Comparison of ENCODE assay signal across 8 mouse cellular contexts in the genomic region with DNA sequence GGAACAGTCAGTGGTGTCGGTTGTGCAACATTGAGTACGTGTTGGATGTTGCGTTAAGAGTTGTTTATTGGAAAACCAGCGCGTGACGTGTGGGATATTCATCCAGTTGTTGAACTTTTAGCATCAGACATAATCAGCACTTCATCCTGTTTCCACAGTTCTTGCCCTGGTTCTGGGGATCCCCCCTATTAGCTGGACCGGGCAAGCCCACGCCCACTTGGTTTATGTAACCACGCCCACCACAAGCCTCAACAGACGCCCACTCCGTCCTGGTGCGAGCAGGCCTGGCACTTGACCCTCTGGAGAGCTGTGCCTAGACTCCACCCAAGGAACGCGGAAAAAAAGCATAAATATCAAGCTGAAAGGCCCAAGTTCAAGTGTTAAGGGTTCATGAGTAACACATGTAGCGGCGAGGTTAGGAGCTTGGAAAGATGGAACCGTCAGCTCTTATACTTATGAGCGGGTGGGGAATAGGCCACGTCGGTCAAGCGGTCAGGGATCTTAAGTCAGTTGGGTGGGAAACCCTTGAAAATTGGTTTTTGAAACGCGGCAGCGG. TPM values are rescaled to one million over a fixed set of nuclear protein-coding genes. Genes with fewer than 3 reads are reported as not detected.
DNase-seq lines count a peak whose midpoint lies in the region; ATAC-seq and TF ChIP-seq lines count a peak whose summit lies in the region.

No protein-coding gene starts in this region.

- H3K79me2 ChIP-seq in MEL (ENCODE audit: control insufficient read depth, insufficient read depth, low read length, poor library complexity) = peaks cover 33% of the 10 kb centered on the region

- no peaks in the 10 kb centered on the region for H3K9me3 ChIP-seq in MEL (replicated peaks; ENCODE audit: insufficient read depth, low read length)
- no peaks in the 10 kb centered on the region for H3K9me3 ChIP-seq in forebrain, embryonic 11.5 days (ENCODE audit: control insufficient read depth, low read length)
- no peaks in the 10 kb centered on the region for H3K9me3 ChIP-seq in limb, embryonic 11.5 days (ENCODE audit: control insufficient read depth, low read length)
- H3K9me3 ChIP-seq in midbrain, embryonic 10.5 days (replicated peaks) = no peaks in the 10 kb centered on the region

- peak overlapping the region; percentile 96 for H3K4me2 ChIP-seq in forebrain, embryonic 11.5 days (ENCODE audit: low read depth, low read length, severe bottlenecking)
- peak overlapping the region; percentile 71 for H3K4me2 ChIP-seq in limb, embryonic 11.5 days (ENCODE audit: low read depth, severe bottlenecking)

- TF ChIP-seq POLR2A in MEL (IDR thresholded peaks at IDR 0.05; ENCODE audit: control insufficient read depth in 1 of 2, insufficient read depth in 1 of 2, low read depth in 1 of 2, low read length in 2 of 2, poor library complexity in 1 of 2) = no peak; a peak in 1 of 4 replicates
- TF ChIP-seq POLR2A in brain, embryonic 14.5 days (IDR thresholded peaks at IDR 0.05; ENCODE audit: borderline replicate concordance, extremely low read depth, insufficient read depth, insufficient read length, poor library complexity, severe bottlenecking) = no peak

- H3K27ac ChIP-seq in MEL (ENCODE audit: control insufficient read depth, low read depth, low read length) = peak overlapping the region; percentile 56
- H3K27ac ChIP-seq in forebrain, embryonic 11.5 days (ENCODE audit: low read depth, low read length) = peak overlapping the region; percentile 63; the same call in 1 of the 2 replicates
- peak overlapping the region; percentile 30; the same call in 1 of the 2 replicates for H3K27ac ChIP-seq in limb, embryonic 11.5 days (replicated peaks; ENCODE audit: low read depth, low read length)
- H3K27ac ChIP-seq in midbrain, embryonic 10.5 days (replicated peaks) = peak overlapping the region; percentile 90

- DNase-seq in MEL (ENCODE audit: low read depth, low spot score) = peak; percentile 62
- peak; percentile 50 for DNase-seq in brain, embryonic 14.5 days (ENCODE audit: low read depth)
- DNase-seq in forebrain, embryonic 11.5 days (ENCODE audit: low spot score) = peak; percentile 72
- DNase-seq in heart, postnatal 4 days = peak; percentile 71
- peak; percentile 63 for DNase-seq in limb, embryonic 11.5 days (ENCODE audit: low spot score)
- peak; percentile 58 for DNase-seq in midbrain, embryonic 10.5 days (ENCODE audit: low spot score)
- peak; percentile 66 for DNase-seq in splenic B cell, adult 2 months (ENCODE audit: low read depth, low spot score)
- no peak for DNase-seq in right cerebral cortex, adult 18-20 months

- ATAC-seq in forebrain, embryonic 11.5 days (replicated peaks; ENCODE audit: low FRiP score) = peak; percentile 26
- ATAC-seq in limb, embryonic 11.5 days (ENCODE audit: insufficient number of reproducible peaks, low FRiP score, low TSS enrichment, low read depth) = peak; percentile 9

- no peak for TF ChIP-seq EP300 in MEL (IDR thresholded peaks at IDR 0.05; ENCODE audit: low read depth in 1 of 2, low read length in 2 of 2)

- H3K9ac ChIP-seq in MEL (ENCODE audit: control insufficient read depth, low read depth, low read length, poor library complexity, severe bottlenecking) = peak overlapping the region; percentile 61
- H3K9ac ChIP-seq in forebrain, embryonic 11.5 days (ENCODE audit: low read length) = peak overlapping the region; percentile 50; the same call in 1 of the 2 replicates
- peak overlapping the region; percentile 49 for H3K9ac ChIP-seq in limb, embryonic 11.5 days (ENCODE audit: low read length)

- no peaks in the 10 kb centered on the region for H3K27me3 ChIP-seq in MEL (ENCODE audit: control insufficient read depth in 1 of 2, insufficient read depth in 2 of 2, low read length in 2 of 2)
- no peaks in the 10 kb centered on the region for H3K27me3 ChIP-seq in forebrain, embryonic 11.5 days (ENCODE audit: control insufficient read depth, insufficient read depth, low read length)
- H3K27me3 ChIP-seq in limb, embryonic 11.5 days (ENCODE audit: control insufficient read depth, insufficient read depth, low read length) = no peaks in the 10 kb centered on the region
- H3K27me3 ChIP-seq in midbrain, embryonic 10.5 days (ENCODE audit: low read depth, poor library complexity, severe bottlenecking) = no peaks in the 10 kb centered on the region
- H3K27me3 ChIP-seq in splenic B cell, adult 2 months (ENCODE audit: control insufficient read depth, insufficient read depth, low read length, poor library complexity, severe bottlenecking) = no peaks in the 10 kb centered on the region

- no peaks in the 10 kb centered on the region for H3K36me3 ChIP-seq in MEL (ENCODE audit: control insufficient read depth in 1 of 2, insufficient read depth in 2 of 2, low read length in 2 of 2)
- H3K36me3 ChIP-seq in forebrain, embryonic 11.5 days (ENCODE audit: control insufficient read depth, insufficient read depth, low read length) = no peaks in the 10 kb centered on the region
- peaks cover 12% of the 10 kb centered on the region for H3K36me3 ChIP-seq in limb, embryonic 11.5 days (ENCODE audit: control insufficient read depth, insufficient read depth, low read length)
- peaks cover 41% of the 10 kb centered on the region for H3K36me3 ChIP-seq in midbrain, embryonic 10.5 days
- peaks cover 3% of the 10 kb centered on the region for H3K36me3 ChIP-seq in splenic B cell, adult 2 months (ENCODE audit: control insufficient read depth, insufficient read depth, low read length, poor library complexity, severe bottlenecking)

- peak overlapping the region; percentile 61 to 69 for H3K4me3 ChIP-seq in MEL (ENCODE audit: control insufficient read depth in 1 of 2, insufficient read depth in 1 of 2, low read depth in 2 of 2, low read length in 2 of 2)
- H3K4me3 ChIP-seq in forebrain, embryonic 11.5 days (ENCODE audit: low read depth, low read length) = peak overlapping the region; percentile 78
- H3K4me3 ChIP-seq in limb, embryonic 11.5 days (ENCODE audit: low read depth, low read length) = peak overlapping the region; percentile 84
- H3K4me3 ChIP-seq in midbrain, embryonic 10.5 days = peak overlapping the region; percentile 88

- no peak for TF ChIP-seq CTCF in MEL (IDR thresholded peaks at IDR 0.05 in 2 of 3, conservative IDR thresholded peaks at IDR 0.05 in 1 of 3; ENCODE audit: control insufficient read depth in 1 of 3, insufficient read depth in 1 of 3, low read depth in 2 of 3, low read length in 3 of 3, poor library complexity in 1 of 3, severe bottlenecking in 1 of 3)
- no peak for TF ChIP-seq CTCF in brain, embryonic 14.5 days (IDR thresholded peaks at IDR 0.05; ENCODE audit: borderline replicate concordance, extremely low read depth, insufficient read depth, insufficient read length)

- peaks cover 0 to 12% of the 10 kb centered on the region in 2 experiments; a peak in 1 of 4 replicates for H3K4me1 ChIP-seq in MEL (ENCODE audit: control insufficient read depth in 1 of 2, insufficient read depth in 2 of 2, low read length in 2 of 2)
- peaks cover 9% of the 10 kb centered on the region; the same call in 1 of the 2 replicates for H3K4me1 ChIP-seq in forebrain, embryonic 11.5 days (replicated peaks; ENCODE audit: control insufficient read depth, insufficient read depth, low read length)
- H3K4me1 ChIP-seq in limb, embryonic 11.5 days (ENCODE audit: control insufficient read depth, insufficient read depth, low read length) = peaks cover 9% of the 10 kb centered on the region
- H3K4me1 ChIP-seq in midbrain, embryonic 10.5 days = peaks cover 33% of the 10 kb centered on the region

- TF ChIP-seq RAD21 in MEL (IDR thresholded peaks at IDR 0.05; ENCODE audit: low read depth, low read length) = no peak

- WGBS in forebrain, embryonic 11.5 days = 15% methylated on average over 24 of the region's 24 CpGs
- WGBS in limb, embryonic 11.5 days = 17% methylated on average over 24 of the region's 24 CpGs
- 18% methylated on average over 24 of the region's 24 CpGs for WGBS in midbrain, embryonic 10.5 days

RNA-seq across cellular contexts. Expression of a gene that starts 1.2 kb away (rescaled TPM):
- total RNA-seq in MEL (2012; rRNA removed) = 10.8 and 12.4 TPM in 2 replicates
- 10 to 100 TPM in 1 of 2 experiments, not detected in 1; 25.9 TPM for polyA plus RNA-seq in MEL (2012; ENCODE audit: insufficient read depth in 1 of 2, insufficient read length in 2 of 2, low read depth in 1 of 2, low replicate concordance in 2 of 2, missing spikeins in 1 of 2)
- polyA plus RNA-seq in brain, embryonic 14.5 days (2012; rRNA removed) = 26.6 and 27.0 TPM in 2 replicates
- 21.8 and 22.2 TPM in 2 replicates for polyA plus RNA-seq in forebrain, embryonic 11.5 days (2014; fragmentation: Nextera tagmentation; extraction: Ambion mirVana)
- total RNA-seq in heart, postnatal 4 days (2021) = 10 to 100 TPM; 16.7 to 17.6 TPM
- polyA plus RNA-seq in limb, embryonic 11.5 days (2014; fragmentation: Nextera tagmentation; extraction: Ambion mirVana) = 19.5 and 20.1 TPM in 2 replicates
- polyA plus RNA-seq in midbrain, embryonic 10.5 days (2016; fragmentation: Nextera tagmentation; extraction: Ambion mirVana) = 18.0 and 22.7 TPM in 2 replicates

RNA-seq across cellular contexts. Expression of a gene that starts 10.3 kb away (rescaled TPM):
- 49.1 and 54.4 TPM in 2 replicates for total RNA-seq in MEL (2012; rRNA removed)
- 10 to 100 TPM in 1 of 2 experiments, not detected in 1; 77.4 TPM for polyA plus RNA-seq in MEL (2012; ENCODE audit: insufficient read depth in 1 of 2, insufficient read length in 2 of 2, low read depth in 1 of 2, low replicate concordance in 2 of 2, missing spikeins in 1 of 2)
- 44.5 and 52.0 TPM in 2 replicates for polyA plus RNA-seq in brain, embryonic 14.5 days (2012; rRNA removed)
- 56.0 and 59.9 TPM in 2 replicates for polyA plus RNA-seq in forebrain, embryonic 11.5 days (2014; fragmentation: Nextera tagmentation; extraction: Ambion mirVana)
- total RNA-seq in heart, postnatal 4 days (2021) = 10 to 100 TPM; 67.5 to 76.9 TPM
- polyA plus RNA-seq in limb, embryonic 11.5 days (2014; fragmentation: Nextera tagmentation; extraction: Ambion mirVana) = 47.0 and 47.6 TPM in 2 replicates
- polyA plus RNA-seq in midbrain, embryonic 10.5 days (2016; fragmentation: Nextera tagmentation; extraction: Ambion mirVana) = 56.5 and 58.8 TPM in 2 replicates

RNA-seq across cellular contexts. Expression of a gene that starts 10.6 kb away (rescaled TPM):
- 212 and 215 TPM in 2 replicates for total RNA-seq in MEL (2012; rRNA removed)
- polyA plus RNA-seq in MEL (2012; ENCODE audit: insufficient read depth in 1 of 2, insufficient read length in 2 of 2, low read depth in 1 of 2, low replicate concordance in 2 of 2, missing spikeins in 1 of 2) = 100 to 1,000 TPM in 1 of 2 experiments, not detected in 1; 349 TPM
- polyA plus RNA-seq in brain, embryonic 14.5 days (2012; rRNA removed) = 485 and 597 TPM in 2 replicates
- polyA plus RNA-seq in forebrain, embryonic 11.5 days (2014; fragmentation: Nextera tagmentation; extraction: Ambion mirVana) = 268 and 290 TPM in 2 replicates
- total RNA-seq in heart, postnatal 4 days (2021) = 100 to 1,000 TPM; 204 to 207 TPM
- 221 and 233 TPM in 2 replicates for polyA plus RNA-seq in limb, embryonic 11.5 days (2014; fragmentation: Nextera tagmentation; extraction: Ambion mirVana)
- polyA plus RNA-seq in midbrain, embryonic 10.5 days (2016; fragmentation: Nextera tagmentation; extraction: Ambion mirVana) = 300 and 314 TPM in 2 replicates

RNA-seq across cellular contexts. Expression of a gene that starts 27.5 kb away (rescaled TPM):
- 3,582 and 3,633 TPM in 2 replicates for total RNA-seq in MEL (2012; rRNA removed)
- 1,000 to 10,000 TPM in 1 of 2 experiments, not detected in 1; 2,814 TPM for polyA plus RNA-seq in MEL (2012; ENCODE audit: insufficient read depth in 1 of 2, insufficient read length in 2 of 2, low read depth in 1 of 2, low replicate concordance in 2 of 2, missing spikeins in 1 of 2)
- 1,073 and 1,241 TPM in 2 replicates for polyA plus RNA-seq in brain, embryonic 14.5 days (2012; rRNA removed)
- 715 TPM in 2 replicates for polyA plus RNA-seq in forebrain, embryonic 11.5 days (2014; fragmentation: Nextera tagmentation; extraction: Ambion mirVana)
- total RNA-seq in heart, postnatal 4 days (2021) = 1,000 to 10,000 TPM; 1,698 to 1,707 TPM
- 926 and 927 TPM in 2 replicates for polyA plus RNA-seq in limb, embryonic 11.5 days (2014; fragmentation: Nextera tagmentation; extraction: Ambion mirVana)
- polyA plus RNA-seq in midbrain, embryonic 10.5 days (2016; fragmentation: Nextera tagmentation; extraction: Ambion mirVana) = 836 and 881 TPM in 2 replicates

RNA-seq across cellular contexts. Expression of a gene that starts 31.6 kb away (rescaled TPM):
- total RNA-seq in MEL (2012; rRNA removed) = 200 and 204 TPM in 2 replicates
- polyA plus RNA-seq in MEL (2012; ENCODE audit: insufficient read depth in 1 of 2, insufficient read length in 2 of 2, low read depth in 1 of 2, low replicate concordance in 2 of 2, missing spikeins in 1 of 2) = 100 to 1,000 TPM in 1 of 2 experiments, not detected in 1; 145 TPM
- 175 and 234 TPM in 2 replicates for polyA plus RNA-seq in brain, embryonic 14.5 days (2012; rRNA removed)
- 113 and 123 TPM in 2 replicates for polyA plus RNA-seq in forebrain, embryonic 11.5 days (2014; fragmentation: Nextera tagmentation; extraction: Ambion mirVana)
- 100 to 1,000 TPM in 1 of 2 experiments, 10 to 100 TPM in 1; 96.9 to 109 TPM for total RNA-seq in heart, postnatal 4 days (2021)
- polyA plus RNA-seq in limb, embryonic 11.5 days (2014; fragmentation: Nextera tagmentation; extraction: Ambion mirVana) = 126 and 138 TPM in 2 replicates
- polyA plus RNA-seq in midbrain, embryonic 10.5 days (2016; fragmentation: Nextera tagmentation; extraction: Ambion mirVana) = 138 and 140 TPM in 2 replicates

Comparison
In these comparisons a context has a peak if more than half of its experiments do, and no peak if none do; other contexts are left out.
1. H3K27ac ChIP-seq: peak in every context shown above with its lines; median percentile 90 in midbrain, embryonic 10.5 days; 63 in forebrain, embryonic 11.5 days; 56 in MEL; 30 in limb, embryonic 11.5 days.